Mouse (Mus musculus) hindbrain, embryonic 11.5 days (tissue): ENCODE results near the gene Chrna3. TPM values are rescaled to one million over a fixed set of nuclear protein-coding genes. Genes with fewer than 3 reads are reported as not detected.

Source experiments
- ATAC-seq: fragments of 200-750 bp; cut with Nextera tagmentation; 2 replicates; pipeline ENCODE4 v1.8.0; 2017; ENCODE audit warnings: mild to moderate bottlenecking, moderate TSS enrichment, moderate library complexity; ENCODE audit not compliant: low FRiP score
- DNase-seq: peaks from one replicate; pipeline ENCODE4 v3.0.0-alpha.2; 2015; ENCODE audit warnings: low spot score
- H3K27ac ChIP-seq: fragments of 300-500 bp; sonication (generic); 2 replicates; pipeline ENCODE4 v1.5.1; 2014; ENCODE audit warnings: mild to moderate bottlenecking, low read depth, low read length
- H3K27me3 ChIP-seq: fragments of 300-500 bp; sonication (generic); 2 replicates; pipeline ENCODE4 v1.6.1; 2014; ENCODE audit warnings: mild to moderate bottlenecking, low read length, moderate library complexity, mixed read lengths; ENCODE audit not compliant: control insufficient read depth, insufficient read depth
- H3K36me3 ChIP-seq: fragments of 300-500 bp; sonication (generic); 2 replicates; pipeline ENCODE4 v1.6.1; 2014; ENCODE audit warnings: mild to moderate bottlenecking, low read length, moderate library complexity, mixed read lengths; ENCODE audit not compliant: control insufficient read depth, insufficient read depth
- H3K4me1 ChIP-seq: fragments of 300-500 bp; sonication (generic); replicated peaks from 2 replicates; pipeline ENCODE4 v1.6.1; 2014; ENCODE audit warnings: low read length, mixed read lengths; ENCODE audit not compliant: control insufficient read depth, insufficient read depth
- H3K4me2 ChIP-seq: fragments of 300-500 bp; sonication (generic); replicated peaks from 2 replicates; pipeline ENCODE4 v1.6.1; 2014; ENCODE audit warnings: mild to moderate bottlenecking, low read depth, low read length
- H3K4me3 ChIP-seq: fragments of 300-500 bp; sonication (generic); 2 replicates; pipeline ENCODE4 v1.5.1; 2014; ENCODE audit warnings: low read depth, low read length
- H3K9ac ChIP-seq: fragments of 300-500 bp; sonication (generic); 2 replicates; pipeline ENCODE4 v1.6.1; 2014; ENCODE audit warnings: low read depth, low read length
- H3K9me3 ChIP-seq: fragments of 300-500 bp; sonication (generic); 2 replicates; pipeline ENCODE4 v1.6.1; 2016; ENCODE audit warnings: low read length; ENCODE audit not compliant: control insufficient read depth
- WGBS: fragments of 180-500 bp; shearing (Covaris S2); extraction: QIAGEN DNeasy Blood & Tissue Kit; methylation state at CpG from one replicate; pipeline ENCODE4 v1.1.7; 2014; 5-methylcytosine and 5-hydroxymethylcytosine counted together
- polyA plus RNA-seq: library from polyadenylated mRNA; unstranded; fragments of >200 nt; fragmentation: Nextera tagmentation; extraction: Ambion mirVana; gene quantifications from 2 replicates; pipeline ENCODE4 v1.2.1, GENCODE M21; 2014

Chrna3 gene
- polyA plus RNA-seq, 1 experiment from 2014 or later = 25.0 TPM

DNA sequence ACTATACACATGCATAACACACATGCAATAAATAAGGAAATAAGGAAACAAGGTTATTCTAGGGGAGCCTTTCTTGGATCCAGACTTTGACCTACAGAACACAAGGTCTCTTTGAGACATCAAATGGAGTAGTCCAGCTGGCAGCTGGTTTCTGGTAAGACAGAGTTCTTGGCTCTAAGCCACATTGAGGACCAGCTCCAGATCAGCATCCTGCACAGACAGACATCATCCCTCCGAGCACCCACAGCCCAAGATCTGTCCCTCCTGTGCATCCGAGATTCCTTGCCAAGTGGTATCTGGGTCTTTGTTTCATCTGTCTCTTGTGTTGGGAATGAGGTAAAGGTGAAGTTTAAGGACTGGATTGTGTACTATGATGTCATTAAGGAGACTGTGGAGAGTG, 18.6 kb upstream of the Chrna3 start:
- DNase-seq (no peak), ATAC-seq (no peak)
- Histone ChIP-seq H3K36me3 (no peaks in the 10 kb centered on the region), H3K4me1 (0 out of 2 replicates have a peak, but pooled peaks cover 2% of the 10 kb centered on the region), H3K27me3 (no peaks in the 10 kb centered on the region), H3K27ac (no peak overlapping the region), H3K9ac (no peak overlapping the region), H3K9me3 (no peaks in the 10 kb centered on the region), H3K4me2 (no peak overlapping the region), H3K4me3 (no peak overlapping the region)
- 77% methylated on average over 2 of the region's 2 CpGs for WGBS

DNA sequence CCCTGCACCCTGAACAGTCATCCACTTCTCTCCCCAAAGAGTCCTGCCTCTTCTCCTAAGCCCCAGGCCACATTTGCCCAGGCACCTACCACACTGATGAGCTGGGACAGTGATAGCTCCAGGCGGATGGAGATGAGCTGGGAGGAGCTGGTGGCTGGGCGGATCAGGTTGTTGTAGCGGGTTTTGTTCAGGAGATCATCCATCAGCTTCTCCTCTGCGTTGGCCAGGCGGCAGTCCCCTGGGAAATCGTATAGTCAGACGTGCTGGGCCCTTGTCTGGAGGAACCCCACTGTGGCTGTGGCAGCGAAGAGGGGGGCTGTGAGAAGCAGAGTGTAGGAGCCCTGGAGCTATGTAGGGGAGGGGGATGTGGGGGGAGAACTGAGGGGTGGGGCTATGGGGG, 17.3 kb upstream of the Chrna3 start:
- Histone ChIP-seq H3K4me3 (no peak overlapping the region), H3K4me1 (no peaks in the 10 kb centered on the region), H3K27ac (no peak overlapping the region), H3K9ac (no peak overlapping the region), H3K36me3 (no peaks in the 10 kb centered on the region), H3K27me3 (no peaks in the 10 kb centered on the region), H3K9me3 (no peaks in the 10 kb centered on the region), H3K4me2 (0 out of 2 replicates have a peak overlapping the region, but pooled peaks have one; percentile 5)
- ATAC-seq = peak; percentile 75
- peak; percentile 54 for DNase-seq
- 9% methylated on average over 8 of the region's 8 CpGs for WGBS

DNA sequence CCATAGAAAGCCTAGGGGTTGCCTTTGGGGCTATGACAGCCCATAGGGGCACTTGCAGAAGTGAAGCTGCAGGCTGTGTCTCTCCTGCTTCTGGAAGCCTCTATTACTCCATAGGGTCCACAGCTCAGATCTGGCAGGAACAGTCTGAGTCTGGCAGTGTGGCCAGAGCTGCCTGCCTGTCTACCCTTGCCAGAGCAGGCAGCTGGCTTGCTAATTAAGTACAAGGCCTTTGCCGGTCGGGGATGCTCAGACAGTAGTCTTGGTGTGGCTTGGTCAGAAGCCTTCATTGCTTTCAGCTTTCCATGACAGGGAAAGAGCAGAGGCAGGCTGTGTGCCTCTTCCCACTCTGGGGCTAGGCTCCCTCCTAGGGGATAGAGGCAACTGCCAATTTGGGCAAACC, 15.0 kb upstream of the Chrna3 start:
- WGBS = 65% methylated on average over 2 of the region's 2 CpGs
- no peak overlapping the region for H3K27ac ChIP-seq
- DNase-seq (no peak), ATAC-seq (no peak)
- H3K9ac ChIP-seq = no peak overlapping the region
- H3K4me1 ChIP-seq = no peaks in the 10 kb centered on the region
- no peaks in the 10 kb centered on the region for H3K36me3 ChIP-seq
- H3K4me3 ChIP-seq = no peak overlapping the region
- no peaks in the 10 kb centered on the region for H3K27me3 ChIP-seq
- H3K4me2 ChIP-seq = no peak overlapping the region
- no peaks in the 10 kb centered on the region for H3K9me3 ChIP-seq

DNA sequence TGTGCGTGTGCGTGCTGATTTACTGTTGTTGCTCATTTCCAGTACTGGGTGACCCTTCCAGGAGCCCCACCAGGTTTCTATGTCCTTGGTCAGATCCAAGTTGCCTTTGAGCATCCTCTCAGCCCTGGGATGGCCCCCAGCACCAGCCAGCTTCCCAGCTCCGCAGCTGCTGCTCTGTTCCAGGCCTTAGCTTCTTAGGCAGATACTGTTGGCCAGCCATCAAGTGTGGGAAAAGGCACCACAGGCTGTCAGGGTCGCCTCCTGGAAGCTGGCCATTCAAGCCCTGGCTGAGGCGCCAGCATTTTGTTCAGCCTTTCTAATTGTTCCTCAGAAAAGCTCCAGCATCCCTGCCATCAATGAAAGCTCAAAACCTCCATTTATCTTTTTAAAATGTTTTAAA, 13.6 kb upstream of the Chrna3 start:
- Histone ChIP-seq H3K9me3 (no peaks in the 10 kb centered on the region), H3K9ac (no peak overlapping the region), H3K4me2 (no peak overlapping the region), H3K27ac (no peak overlapping the region), H3K4me3 (no peak overlapping the region), H3K36me3 (no peaks in the 10 kb centered on the region), H3K27me3 (no peaks in the 10 kb centered on the region), H3K4me1 (no peaks in the 10 kb centered on the region)
- ATAC-seq = no peak
- no peak for DNase-seq
- 71% methylated on average over 5 of the region's 5 CpGs for WGBS

DNA sequence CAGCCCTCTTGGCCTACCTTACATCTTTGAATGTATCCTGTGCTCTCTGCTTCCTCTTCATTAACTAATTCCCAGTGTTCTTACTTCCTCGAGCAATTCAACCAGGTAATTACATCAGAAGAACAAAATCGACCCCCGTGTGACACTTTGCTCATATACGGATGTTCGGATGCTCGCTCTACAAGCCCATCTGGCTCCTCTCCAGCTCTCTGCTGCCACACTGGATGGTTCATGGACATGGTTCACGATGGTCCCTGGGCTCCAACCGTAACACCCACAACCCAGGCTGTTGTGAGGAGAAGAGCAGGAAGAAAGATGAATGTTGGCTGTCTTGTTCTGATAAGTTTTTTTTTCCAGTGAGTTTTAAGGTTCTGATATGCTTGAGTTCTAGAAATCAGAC, 12.6 kb upstream of the Chrna3 start:
- Histone ChIP-seq H3K36me3 (no peaks in the 10 kb centered on the region), H3K9ac (no peak overlapping the region), H3K4me1 (no peaks in the 10 kb centered on the region), H3K4me2 (no peak overlapping the region), H3K27me3 (no peaks in the 10 kb centered on the region), H3K9me3 (no peaks in the 10 kb centered on the region), H3K4me3 (no peak overlapping the region), H3K27ac (no peak overlapping the region)
- DNase-seq (no peak), ATAC-seq (no peak)
- WGBS = 82% methylated on average over 8 of the region's 8 CpGs

DNA sequence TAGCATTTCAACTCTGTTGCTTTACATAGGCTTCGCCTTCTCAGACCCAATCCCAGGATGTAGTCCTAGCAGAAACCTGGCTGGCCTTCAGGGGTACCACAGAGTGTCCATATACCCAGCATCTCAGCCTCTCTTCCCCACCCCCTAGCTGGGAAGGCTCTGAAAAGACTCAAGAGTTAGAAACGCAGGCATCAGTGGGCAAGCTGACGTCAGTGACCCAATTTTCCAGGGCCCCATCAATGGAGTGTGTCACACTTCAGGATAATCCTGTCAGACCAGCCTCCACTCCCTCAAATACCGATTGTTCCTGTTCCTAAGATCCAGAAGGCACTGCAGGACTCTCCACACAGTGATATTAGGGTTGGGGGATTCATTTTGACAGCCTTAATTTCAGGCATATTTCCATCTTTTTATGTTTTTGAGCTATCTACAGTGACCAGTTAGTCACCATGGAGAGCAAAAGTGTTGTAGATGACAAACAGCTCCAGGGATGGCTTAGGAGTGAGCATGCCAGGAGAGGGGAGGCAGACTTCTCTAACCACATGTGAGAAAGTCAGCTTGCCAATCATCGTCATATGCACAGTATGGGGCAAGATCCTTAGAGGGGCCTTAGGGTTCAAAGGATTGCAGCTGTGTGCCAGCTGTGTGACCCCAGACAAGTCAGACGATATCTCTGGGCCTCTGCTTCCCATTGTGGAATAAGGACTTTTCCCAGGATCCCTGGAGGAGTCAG, 5.2 kb upstream of the Chrna3 start:
- ATAC-seq (no peak), DNase-seq (no peak)
- no peaks in the 10 kb centered on the region for H3K9me3 ChIP-seq
- H3K27me3 ChIP-seq = no peaks in the 10 kb centered on the region
- H3K27ac ChIP-seq = no peak overlapping the region
- 59% methylated on average over 6 of the region's 6 CpGs for WGBS
- no peaks in the 10 kb centered on the region for H3K4me1 ChIP-seq
- no peaks in the 10 kb centered on the region for H3K36me3 ChIP-seq
- no peak overlapping the region for H3K4me3 ChIP-seq
- H3K9ac ChIP-seq = no peak overlapping the region
- no peak overlapping the region for H3K4me2 ChIP-seq

DNA sequence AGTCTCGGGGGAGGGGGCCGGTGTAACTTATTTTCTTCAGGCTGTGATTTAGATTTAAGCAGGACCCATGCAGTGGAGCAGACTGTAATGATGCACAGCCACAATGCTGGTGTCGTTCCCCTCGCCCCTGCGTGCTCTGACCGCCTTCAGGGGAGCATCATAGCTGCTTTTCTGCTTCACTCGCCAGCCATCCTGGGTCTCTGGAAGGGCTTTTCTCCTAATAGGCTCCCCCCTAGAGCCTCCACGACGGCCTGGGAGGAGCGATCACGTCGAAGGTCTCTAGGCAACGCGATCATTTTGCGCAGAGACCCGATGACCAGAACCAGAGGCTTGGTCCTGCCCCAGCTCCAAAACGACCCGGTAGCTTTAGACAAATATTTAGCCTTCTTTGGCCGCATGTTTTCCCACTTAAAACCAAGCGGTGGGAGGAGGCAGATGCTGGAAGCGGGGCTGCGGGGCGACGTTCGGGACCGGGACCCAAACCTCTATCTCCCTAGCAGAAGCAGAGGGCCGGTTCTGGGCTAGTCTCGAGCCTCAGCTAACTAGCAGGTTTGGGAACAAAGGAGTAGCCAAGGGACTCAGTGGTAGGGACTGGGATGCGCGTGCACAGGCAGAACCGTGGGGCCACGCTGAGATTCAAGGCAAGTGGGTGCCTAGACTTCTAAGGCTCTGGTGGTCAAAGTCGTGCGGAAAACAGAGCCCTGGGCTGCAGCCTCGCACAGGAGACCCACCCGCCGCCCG, 658 bp downstream of the Chrna3 start:
- Histone ChIP-seq H3K4me2 (peak overlapping the region; percentile 58), H3K27me3 (peaks cover 17% of the 10 kb centered on the region), H3K4me3 (peak overlapping the region; percentile 43), H3K36me3 (no peaks in the 10 kb centered on the region), H3K27ac (peak overlapping the region; percentile 53), H3K9ac (peak overlapping the region; percentile 61), H3K4me1 (no peaks in the 10 kb centered on the region), H3K9me3 (no peaks in the 10 kb centered on the region)
- peak; percentile 46 for DNase-seq
- WGBS = 8% methylated on average over 38 of the region's 38 CpGs
- peak; percentile 48 for ATAC-seq

DNA sequence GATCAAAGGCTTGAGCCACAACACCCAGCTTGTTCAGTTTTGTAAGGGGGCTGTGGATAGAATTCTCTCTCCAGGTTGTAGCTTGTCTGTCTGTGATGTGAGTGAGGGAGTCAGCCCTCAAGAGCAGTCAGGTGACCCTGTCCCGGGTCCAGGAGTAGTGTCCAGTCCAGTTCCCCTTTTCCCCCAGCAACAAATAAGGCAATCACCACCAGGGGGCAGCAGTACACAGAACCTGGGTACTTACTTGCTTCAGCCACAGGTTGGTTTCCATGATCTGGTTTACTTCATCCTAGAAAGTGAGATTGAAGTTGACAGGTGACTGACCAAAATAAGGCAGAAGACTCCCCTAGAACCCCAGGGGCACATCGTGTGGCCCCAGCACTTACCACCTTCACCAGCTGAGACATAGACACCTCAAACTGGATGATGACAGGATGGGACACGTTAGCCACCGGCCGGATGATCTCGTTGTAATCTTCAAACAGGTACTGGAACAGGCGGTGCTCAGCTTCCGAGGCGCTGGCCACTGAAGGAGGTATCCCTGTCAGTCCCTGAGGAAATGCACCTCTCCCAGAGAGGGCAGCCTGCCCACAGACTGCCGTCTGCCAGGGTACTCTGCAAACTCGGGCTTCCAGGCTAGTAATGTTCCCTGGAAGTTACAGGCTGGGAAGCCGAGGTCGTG, 2.3 kb downstream of the Chrna3 start:
- no peak overlapping the region for H3K4me2 ChIP-seq
- 0 out of 2 replicates have a peak, but pooled peaks have one; percentile 12 for ATAC-seq
- H3K9ac ChIP-seq = no peak overlapping the region
- H3K4me1 ChIP-seq = no peaks in the 10 kb centered on the region
- H3K27me3 ChIP-seq = peaks cover 17% of the 10 kb centered on the region
- no peaks in the 10 kb centered on the region for H3K36me3 ChIP-seq
- WGBS = 50% methylated on average over 13 of the region's 13 CpGs
- no peak overlapping the region for H3K27ac ChIP-seq
- H3K9me3 ChIP-seq = no peaks in the 10 kb centered on the region
- H3K4me3 ChIP-seq = no peak overlapping the region
- DNase-seq = peak; percentile 93
